Comparison of ENCODE assay signal across 8 mouse cellular contexts in the genomic region with DNA sequence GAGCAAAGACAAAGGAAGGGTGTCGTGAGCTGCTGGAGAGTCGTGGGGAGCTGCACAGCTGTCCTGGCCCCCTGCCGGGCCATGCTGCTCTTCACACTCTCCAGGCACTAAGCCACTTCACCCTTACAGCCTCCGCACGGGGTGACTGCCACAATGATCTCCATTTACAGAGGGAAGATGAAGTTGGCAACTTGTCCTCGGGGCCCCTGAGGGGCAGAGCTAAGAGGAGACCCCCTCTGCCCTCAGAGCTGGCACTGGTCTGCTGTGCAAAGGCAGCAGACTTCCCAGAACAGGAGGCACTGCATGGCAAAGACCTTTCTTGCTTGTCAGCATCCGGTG. TPM values are rescaled to one million over a fixed set of nuclear protein-coding genes. Genes with fewer than 3 reads are reported as not detected.
DNase-seq lines count a peak whose midpoint lies in the region; ATAC-seq and TF ChIP-seq lines count a peak whose summit lies in the region.

No protein-coding gene starts in this region.

- H3K4me3 ChIP-seq in embryonic facial prominence, embryonic 10.5 days: no peak overlapping the region
- H3K4me3 ChIP-seq in heart, embryonic 16.5 days (ENCODE audit: low read length): no peak overlapping the region
- no peak overlapping the region for H3K4me3 ChIP-seq in liver, postnatal 0 days (ENCODE audit: low read depth, low read length)

- peaks cover 34% of the 10 kb centered on the region for H3K4me1 ChIP-seq in embryonic facial prominence, embryonic 10.5 days
- H3K4me1 ChIP-seq in heart, embryonic 16.5 days (ENCODE audit: control insufficient read depth, insufficient read depth, low read length): peaks cover 24% of the 10 kb centered on the region
- peaks cover 22% of the 10 kb centered on the region for H3K4me1 ChIP-seq in liver, postnatal 0 days (ENCODE audit: insufficient read depth)

- H3K27ac ChIP-seq in embryonic facial prominence, embryonic 10.5 days (replicated peaks): peak overlapping the region; percentile 49; the same call in 1 of the 2 replicates
- peak overlapping the region; percentile 24 for H3K27ac ChIP-seq in heart, embryonic 16.5 days (ENCODE audit: low read length)
- peak overlapping the region; percentile 44; the same call in 1 of the 2 replicates for H3K27ac ChIP-seq in liver, postnatal 0 days (ENCODE audit: low read depth)

- H3K9me3 ChIP-seq in embryonic facial prominence, embryonic 10.5 days: no peaks in the 10 kb centered on the region; the same call in 1 of the 2 replicates
- H3K9me3 ChIP-seq in heart, embryonic 16.5 days (replicated peaks; ENCODE audit: control insufficient read depth, low read length): no peaks in the 10 kb centered on the region
- H3K9me3 ChIP-seq in liver, postnatal 0 days (ENCODE audit: low read length): no peaks in the 10 kb centered on the region

- H3K9ac ChIP-seq in heart, embryonic 16.5 days (ENCODE audit: low read length): no peak overlapping the region
- H3K9ac ChIP-seq in liver, postnatal 0 days (replicated peaks): no peak overlapping the region; the same call in 1 of the 2 replicates

- 32% methylated on average over 7 of the region's 7 CpGs for WGBS in embryonic facial prominence, embryonic 10.5 days
- WGBS in heart, embryonic 16.5 days: 18% methylated on average over 7 of the region's 7 CpGs
- 57% methylated on average over 7 of the region's 7 CpGs for WGBS in liver, postnatal 0 days (ENCODE audit: insufficient replicate concordance)

- no peaks in the 10 kb centered on the region for H3K27me3 ChIP-seq in embryonic facial prominence, embryonic 10.5 days (replicated peaks; ENCODE audit: low read depth, poor library complexity, severe bottlenecking)
- no peaks in the 10 kb centered on the region for H3K27me3 ChIP-seq in heart, embryonic 16.5 days (ENCODE audit: control insufficient read depth, insufficient read depth, low read length)
- no peaks in the 10 kb centered on the region for H3K27me3 ChIP-seq in liver, postnatal 0 days (ENCODE audit: insufficient read depth, low read length)

- ATAC-seq in heart, embryonic 16.5 days (replicated peaks; ENCODE audit: extremely low read depth, insufficient read depth, low FRiP score): peak; percentile 76
- no peak; the same call in 1 of the 2 replicates for ATAC-seq in liver, postnatal 0 days
- no peak for ATAC-seq in inflammation-experienced regulatory T-cells, adult 6 months

- peaks cover 72% of the 10 kb centered on the region for H3K36me3 ChIP-seq in embryonic facial prominence, embryonic 10.5 days (replicated peaks)
- H3K36me3 ChIP-seq in heart, embryonic 16.5 days (ENCODE audit: control insufficient read depth, insufficient read depth): peaks cover 8% of the 10 kb centered on the region; the same call in 1 of the 2 replicates
- H3K36me3 ChIP-seq in liver, postnatal 0 days (replicated peaks; ENCODE audit: insufficient read depth, low read length): peaks cover 5% of the 10 kb centered on the region

- no peak overlapping the region for H3K4me2 ChIP-seq in heart, embryonic 16.5 days (ENCODE audit: low read depth, low read length)
- no peak overlapping the region for H3K4me2 ChIP-seq in liver, postnatal 0 days (ENCODE audit: low read depth, low read length)

- peak; percentile 40 for DNase-seq in kidney, postnatal 10 days
- no peak for DNase-seq in kidney, postnatal 25 days
- DNase-seq in embryonic facial prominence, embryonic 10.5 days (ENCODE audit: low spot score): peak; percentile 17
- DNase-seq in liver, postnatal 0 days: peak; percentile 29
- DNase-seq in urinary bladder, postnatal 10 days (ENCODE audit: low spot score): no peak
- no peak for DNase-seq in frontal cortex, postnatal 14 days (ENCODE audit: low spot score in 2 of 2)

- TF ChIP-seq EP300 in liver, postnatal 0 days (IDR thresholded peaks at IDR 0.05; ENCODE audit: low read depth): no peak

- TF ChIP-seq CTCF in liver, postnatal 0 days (IDR thresholded peaks at IDR 0.05; ENCODE audit: low read depth): peak; percentile 38

RNA-seq across cellular contexts. Expression of gene Katnal1, which starts 20.1 kb away (rescaled TPM):
- 19.9 and 20.2 TPM in 2 replicates for polyA plus RNA-seq in embryonic facial prominence, embryonic 10.5 days (2016; fragmentation: Nextera tagmentation; extraction: Ambion mirVana)
- 12.4 and 12.7 TPM in 2 replicates for polyA plus RNA-seq in heart, embryonic 16.5 days (2015; fragmentation: Nextera tagmentation; extraction: Ambion mirVana)
- 4.3 and 4.8 TPM in 2 replicates for polyA plus RNA-seq in liver, postnatal 0 days (2015; fragmentation: Nextera tagmentation; extraction: Ambion mirVana)
- polyA plus RNA-seq in inflammation-experienced regulatory T-cells, adult 6 months (2017; shearing (Covaris generic)): 1 to 10 TPM; 2.1 to 3.7 (median 3.7) TPM

Comparison
In these comparisons a context has a peak if more than half of its experiments do, and no peak if none do; other contexts are left out.
1. DNase-seq: peak in kidney, postnatal 10 days (single experiment), embryonic facial prominence, embryonic 10.5 days (single experiment) and liver, postnatal 0 days (single experiment); none in kidney, postnatal 25 days (0 of 2), urinary bladder, postnatal 10 days (single experiment) and frontal cortex, postnatal 14 days (0 of 2).
2. Peak in every context shown above with its lines, with median percentiles within 50 percentile points of each other: H3K27ac ChIP-seq.